Mouse (Mus musculus): ENCODE measurements around the gene Sac3d1.
"Not testable (repeated sequence)": the region's sequence is repeated elsewhere in the genome, so short reads cannot be mapped to it uniquely, and the experiment has no call there.

Sac3d1 gene

DNA sequence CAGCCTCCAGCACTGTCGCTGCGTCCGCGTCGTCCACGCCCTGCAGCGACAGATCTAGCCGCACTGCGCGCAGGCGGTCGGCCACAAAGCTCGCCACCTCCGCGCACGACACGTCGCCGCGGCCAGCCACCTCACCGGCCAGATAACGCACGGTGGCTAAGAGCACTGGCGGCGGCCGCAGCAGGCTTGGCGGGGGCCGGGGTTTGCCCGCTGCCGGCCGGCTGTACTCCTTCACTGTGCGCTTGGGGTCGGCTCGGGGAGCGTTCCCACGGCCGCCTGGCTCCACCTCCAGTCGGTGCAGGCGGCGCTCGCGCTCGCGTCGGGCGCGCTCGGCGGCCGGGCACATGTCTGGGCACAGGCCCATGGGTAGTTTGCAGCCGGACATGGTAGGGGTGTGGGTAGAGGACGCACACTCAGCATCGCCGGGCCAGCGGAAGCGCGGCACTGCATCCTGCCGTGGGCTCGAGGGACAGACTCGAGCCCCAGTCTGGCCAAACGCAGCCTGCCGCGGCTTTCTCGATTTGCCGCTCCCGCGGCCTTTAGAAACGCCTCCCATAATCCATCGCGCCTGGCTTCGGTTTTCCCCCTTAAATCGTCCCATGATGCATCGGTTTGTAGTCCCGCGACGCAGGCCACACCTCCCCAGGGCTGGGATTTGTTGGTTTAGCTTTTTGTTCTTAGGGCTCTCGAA lies at the start of gene Sac3d1:
Sac3d1 (minus strand) TSS at position 665 of the 691 bp plus-strand sequence.
- peak; percentile 79 to 84 for DNase-seq

DNA sequence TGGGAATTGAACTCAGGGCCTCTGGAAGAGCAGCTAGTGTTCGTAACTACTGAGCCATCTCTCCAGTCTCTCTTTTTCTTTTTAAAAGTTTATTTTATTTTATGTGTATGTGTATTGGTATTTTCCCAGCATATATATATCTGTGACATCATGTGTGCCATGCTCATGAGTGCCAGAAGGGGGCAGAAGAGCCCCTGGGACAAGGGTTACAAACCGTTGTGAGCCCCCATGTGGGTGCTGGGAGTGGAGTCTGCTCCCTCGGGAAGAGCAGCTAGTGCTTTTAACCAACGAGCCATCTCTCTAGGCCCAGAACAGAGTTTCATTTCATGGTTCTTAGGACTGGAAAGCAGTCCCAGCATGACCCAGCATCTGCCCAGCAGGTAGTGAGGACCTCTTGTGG lies 48.3 kb upstream of the Sac3d1 start:
- no peak for DNase-seq

DNA sequence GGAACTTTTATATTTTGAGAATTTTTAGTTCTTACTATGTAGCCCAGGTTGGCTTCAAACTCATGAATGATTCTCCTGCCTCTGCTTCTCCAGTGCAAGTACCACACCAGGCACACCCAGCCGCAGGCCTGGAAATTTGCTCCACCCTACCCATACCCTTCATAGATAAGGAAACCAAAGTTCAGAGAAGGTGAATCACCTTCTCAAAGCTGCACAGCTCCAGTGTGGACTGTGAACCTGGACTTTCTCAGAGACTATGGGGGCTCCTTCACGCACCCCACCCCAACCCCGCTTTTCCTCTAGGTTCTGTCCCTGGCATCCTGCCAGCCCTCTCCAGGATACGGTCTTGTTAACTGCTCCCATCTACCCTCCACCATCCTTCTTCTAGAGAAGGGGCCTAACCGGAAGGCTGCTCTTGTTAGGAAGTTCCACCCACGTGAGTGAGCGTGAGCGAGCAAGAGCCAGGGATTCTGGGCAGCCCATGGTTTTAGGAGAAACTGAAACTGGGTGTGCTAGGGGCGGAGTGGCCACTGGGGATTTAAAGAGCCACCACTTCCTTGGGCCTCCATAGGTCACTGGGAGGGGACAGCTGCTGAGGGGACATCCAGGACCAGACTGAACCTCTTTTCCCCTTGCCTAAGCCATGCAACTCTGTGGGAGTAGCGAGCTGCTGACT lies 45.6 kb upstream of the Sac3d1 start:
- DNase-seq = no peak

DNA sequence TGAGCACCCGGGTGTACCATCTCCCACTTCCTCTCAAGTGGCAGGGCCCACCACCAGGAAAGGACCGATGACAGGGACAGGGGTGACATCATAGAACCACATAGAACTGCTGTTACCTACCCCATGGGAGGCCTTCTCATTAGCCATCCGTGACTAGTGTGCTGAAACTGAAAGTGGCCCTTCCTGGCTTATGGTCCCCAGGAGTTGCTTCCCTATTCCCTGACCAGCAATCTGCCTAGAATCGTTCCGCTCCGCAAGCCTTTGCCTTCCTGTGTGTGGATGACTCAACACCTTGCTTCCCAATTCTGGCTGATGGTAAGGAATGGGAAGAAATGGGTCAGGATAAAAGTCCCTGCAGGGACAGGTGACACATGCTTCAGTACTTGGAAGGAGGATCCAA lies 38.8 kb upstream of the Sac3d1 start:
- DNase-seq = no peak

DNA sequence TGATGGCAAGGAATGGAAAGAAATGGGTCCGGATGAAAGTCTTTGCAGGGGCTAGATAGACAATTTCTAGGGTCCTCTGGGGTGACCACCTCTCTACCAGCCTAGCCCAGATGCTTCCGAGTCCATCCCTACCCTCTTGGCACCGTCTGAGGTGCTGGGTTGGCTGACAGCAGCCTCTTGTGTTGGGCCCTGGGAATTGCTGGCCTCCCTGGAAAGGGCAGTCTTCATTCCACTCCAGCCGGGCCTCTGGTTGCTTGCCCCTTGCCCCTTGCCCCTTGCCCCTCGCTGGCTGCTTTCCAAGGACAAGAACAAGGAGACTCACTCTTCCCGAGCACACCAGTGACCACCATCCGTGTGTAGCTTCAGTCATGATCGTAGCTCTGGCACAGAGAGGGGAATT lies 37.9 kb upstream of the Sac3d1 start:
- no peak for DNase-seq

DNA sequence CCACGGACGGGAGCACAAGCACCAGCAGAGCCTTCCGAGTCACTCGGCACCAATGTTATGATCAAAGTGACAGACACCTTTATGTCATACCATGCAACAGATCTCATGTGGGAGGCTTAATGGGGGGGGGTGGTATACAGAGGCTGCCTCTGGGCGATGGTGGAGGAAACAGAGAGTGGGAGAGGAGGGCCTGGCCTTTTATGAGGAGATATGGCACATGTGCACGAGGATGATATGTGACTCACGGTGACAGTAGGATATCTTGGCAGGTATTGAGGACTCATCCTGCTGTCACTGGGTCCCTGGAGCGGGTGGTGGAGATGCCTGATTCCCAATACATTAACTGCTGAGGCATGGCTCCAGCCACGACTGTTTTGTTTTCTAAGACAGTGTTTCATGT lies 36.7 kb upstream of the Sac3d1 start:
- no peak for DNase-seq

DNA sequence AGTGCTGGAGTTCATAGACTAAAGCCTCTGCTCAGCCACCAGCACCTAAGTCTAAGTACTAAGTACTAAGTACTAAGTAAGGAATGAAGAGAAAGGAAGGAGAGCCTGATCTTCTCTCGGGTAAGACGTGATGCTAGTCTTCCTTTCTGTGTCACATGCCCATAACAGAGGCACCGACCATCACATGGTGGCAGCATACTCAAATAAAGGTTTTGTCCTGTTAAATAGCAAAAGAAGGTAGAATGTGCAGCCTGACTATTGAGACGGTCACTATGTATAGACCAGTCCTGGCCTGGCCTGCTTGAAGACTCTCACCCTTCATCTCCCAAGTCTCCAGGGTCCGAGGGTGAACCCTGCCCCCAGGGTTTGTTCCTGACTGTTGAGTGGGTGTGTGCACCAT lies 26.4 kb upstream of the Sac3d1 start:
- no peak for DNase-seq

DNA sequence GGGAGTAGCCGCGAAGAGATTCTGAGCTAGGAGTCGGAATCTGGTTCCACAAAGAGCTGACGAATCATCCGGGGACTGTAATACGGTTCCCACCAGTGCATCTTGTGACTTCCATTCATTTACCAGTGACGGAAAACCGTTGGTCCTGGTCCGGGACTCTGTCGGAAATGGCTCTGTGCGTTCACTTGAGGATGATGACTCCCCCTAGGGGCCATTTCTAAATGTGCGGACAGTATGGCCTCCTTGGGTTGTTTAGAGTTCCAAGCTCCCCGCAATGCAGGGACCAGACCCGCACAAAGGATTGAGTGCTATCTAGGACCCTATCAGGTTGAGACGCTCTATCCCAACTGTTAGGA lies 22.9 kb upstream of the Sac3d1 start, which contains the start of gene Arl2:
Arl2 (minus strand) TSS at position 155 of the 356 bp plus-strand sequence.
- peak; percentile 37 to 64 for DNase-seq

DNA sequence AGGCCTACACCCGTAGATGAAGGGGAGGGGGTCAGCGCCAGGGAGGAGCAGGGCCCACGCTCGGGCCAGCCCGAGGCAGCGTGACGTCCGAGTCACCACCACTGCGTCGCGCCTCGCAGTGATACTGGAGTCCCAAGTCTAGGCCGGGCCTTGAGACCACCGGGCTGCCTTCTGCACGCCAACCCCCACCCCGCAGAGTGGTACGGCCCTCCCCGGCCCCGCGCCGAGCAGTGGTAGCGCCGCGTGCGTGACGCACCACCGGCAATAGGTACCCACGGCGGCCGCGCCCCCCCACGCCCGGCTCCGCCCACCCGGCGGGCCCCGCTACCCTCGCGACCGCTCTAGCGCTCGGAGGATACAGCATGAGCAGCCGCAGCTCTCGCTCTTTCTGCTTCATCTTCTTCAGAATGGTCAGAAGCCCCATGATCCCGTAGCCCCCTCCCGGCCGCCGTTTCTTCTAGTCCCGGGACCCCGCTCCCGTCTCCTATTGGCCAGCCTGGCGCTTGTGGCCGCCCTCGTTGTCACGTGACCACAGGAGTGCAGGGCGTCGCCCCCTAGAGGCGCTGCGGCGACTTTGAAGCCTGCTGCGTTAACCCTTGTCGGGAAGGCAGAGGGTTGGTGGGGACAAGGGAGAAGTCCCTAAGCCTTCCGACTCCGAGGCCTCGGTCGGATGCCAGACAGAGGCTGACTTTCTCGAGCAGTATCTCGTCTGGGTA lies 22.4 kb upstream of the Sac3d1 start, which contains the start of gene Batf2:
Batf2 (plus strand) TSS at position 306 of the 716 bp plus-strand sequence.
- DNase-seq = peak; percentile 86 to 88

DNA sequence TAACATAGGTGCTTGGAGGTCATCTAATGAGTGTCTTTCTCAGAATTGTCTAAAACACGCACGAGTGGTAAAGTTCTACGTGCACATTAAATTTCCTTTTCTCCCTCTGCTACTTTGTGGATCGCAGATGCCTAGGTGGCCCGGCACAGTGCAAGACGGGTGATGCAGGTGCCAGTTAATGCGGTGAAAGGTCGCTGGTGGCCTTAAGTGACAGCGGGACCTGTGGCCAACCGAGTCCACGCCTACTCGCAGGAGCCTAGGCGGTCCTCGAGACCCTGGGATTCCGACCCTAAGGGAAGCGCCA lies 21.9 kb upstream of the Sac3d1 start:
- no peak for DNase-seq

DNA sequence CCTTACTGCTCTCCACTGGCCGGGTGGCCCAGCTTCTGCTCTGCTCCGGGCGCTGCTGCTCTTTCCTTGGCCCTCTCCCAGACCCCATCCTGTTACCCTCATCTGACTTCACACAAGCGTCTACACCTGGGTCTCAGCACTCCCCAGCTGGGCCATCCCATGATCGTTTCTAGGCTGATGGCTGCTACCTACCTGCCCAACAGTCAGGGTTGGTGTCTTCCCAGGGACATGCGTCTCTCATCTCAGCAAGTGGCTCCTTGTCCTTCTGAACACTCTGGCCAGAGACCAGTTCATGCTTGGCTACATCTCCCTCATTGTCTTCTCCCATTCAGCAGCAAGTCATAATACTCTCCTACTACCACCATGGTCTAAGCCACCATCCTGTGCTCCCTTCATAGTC lies 21.3 kb upstream of the Sac3d1 start:
- no peak for DNase-seq

DNA sequence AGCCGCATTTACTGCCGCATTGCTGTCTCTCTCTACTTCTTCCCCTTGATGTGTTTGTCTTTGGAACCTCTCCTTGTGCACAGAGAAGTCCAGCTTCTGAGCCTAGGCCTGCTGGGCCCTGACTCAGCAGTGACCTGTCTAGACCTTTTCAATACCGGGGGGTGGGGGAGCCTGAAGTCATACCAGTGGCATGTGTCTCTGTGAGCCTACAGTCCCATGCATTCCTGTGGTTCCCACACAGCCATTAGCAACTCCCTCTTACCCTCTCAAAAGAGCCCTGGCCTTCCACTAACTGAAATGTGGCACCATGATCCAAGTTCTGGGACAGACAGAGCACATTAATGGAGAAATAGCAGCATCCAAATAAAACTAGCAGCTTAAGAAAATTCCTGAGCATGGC lies 17.9 kb upstream of the Sac3d1 start:
- DNase-seq = no peak

DNA sequence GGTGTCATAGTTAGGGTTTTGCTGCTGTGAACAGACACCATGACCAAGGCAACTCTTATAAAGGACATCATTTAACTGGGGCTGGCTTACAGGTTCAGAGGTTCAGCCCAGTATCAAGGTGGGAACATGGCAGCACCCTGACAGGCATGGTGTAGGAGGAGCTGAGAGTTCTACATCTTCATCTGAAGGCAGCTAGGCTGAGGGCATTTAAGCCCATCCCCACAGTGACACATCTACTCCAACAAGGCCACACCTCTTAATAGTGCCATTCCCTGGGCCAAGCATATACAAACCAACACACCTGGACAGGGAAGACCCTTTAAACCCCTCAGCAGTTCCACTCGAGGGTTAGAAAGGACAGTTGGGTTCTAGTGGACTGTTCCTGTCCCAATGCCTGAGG lies 14.7 kb upstream of the Sac3d1 start:
- not testable (repeated sequence) for DNase-seq

DNA sequence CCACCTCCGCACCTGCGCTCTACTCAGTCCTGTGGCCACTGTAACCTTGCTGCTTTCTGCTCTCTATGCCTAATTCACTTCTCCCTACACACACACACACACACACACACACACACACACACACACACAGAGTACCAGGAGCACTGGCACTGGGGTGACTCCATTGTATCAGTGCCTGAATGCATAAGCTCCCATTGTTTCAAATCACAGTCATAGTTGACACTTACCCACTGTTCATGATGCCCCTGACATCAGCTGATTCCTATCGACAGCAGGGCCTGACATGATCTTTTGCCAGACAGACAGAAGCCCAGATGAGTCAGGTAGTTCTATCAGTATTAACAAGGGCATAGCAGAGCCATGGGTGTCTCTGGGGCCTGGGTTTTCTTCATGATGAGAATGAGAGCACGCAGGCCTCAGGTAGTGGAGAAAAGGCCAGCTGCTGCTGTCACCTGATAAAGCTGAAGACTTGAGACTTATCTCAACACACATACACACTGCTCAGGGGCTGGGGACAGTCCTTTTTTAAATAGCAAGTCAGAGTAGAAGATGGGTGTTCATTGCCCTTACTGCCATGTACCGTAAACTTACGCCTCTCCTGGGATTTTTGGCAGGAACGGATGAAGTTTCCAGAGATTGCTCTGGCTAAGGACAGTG lies 13.8 kb upstream of the Sac3d1 start:
- DNase-seq = no peak

DNA sequence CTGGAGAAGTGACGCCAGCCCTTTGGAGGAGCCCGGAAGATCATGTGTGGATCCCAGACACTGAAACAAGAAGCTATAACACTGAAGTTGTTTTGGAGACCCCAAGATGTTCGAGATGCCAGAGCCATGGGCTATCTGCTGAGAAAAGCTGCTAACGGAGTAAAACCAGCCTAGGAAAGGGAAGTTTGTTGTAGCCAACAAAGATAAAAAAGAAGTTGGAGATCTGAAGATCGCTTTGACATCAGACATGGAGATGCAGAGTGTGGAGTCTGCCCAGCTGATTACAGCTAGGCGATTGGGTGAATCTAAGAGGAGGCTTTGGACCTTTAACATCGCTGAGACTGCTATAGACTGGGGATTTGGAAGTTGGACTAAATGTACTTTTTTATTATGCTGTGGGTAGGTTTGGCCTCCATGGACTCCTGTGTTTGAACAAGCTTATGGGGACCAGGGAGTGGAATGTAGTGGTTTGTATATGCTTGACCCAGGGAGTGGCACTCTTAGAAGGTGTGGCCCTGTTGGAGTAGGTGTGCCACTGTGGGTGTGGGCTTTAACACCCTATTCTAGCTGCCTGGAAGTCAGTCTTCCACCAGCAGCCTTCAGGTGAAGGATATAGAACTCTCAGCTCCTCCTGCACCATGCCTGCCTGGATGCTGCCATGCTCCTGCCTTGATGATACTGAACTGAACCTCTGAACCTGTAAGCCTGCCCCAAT lies 12.1 kb upstream of the Sac3d1 start:
- not testable (repeated sequence) for DNase-seq

DNA sequence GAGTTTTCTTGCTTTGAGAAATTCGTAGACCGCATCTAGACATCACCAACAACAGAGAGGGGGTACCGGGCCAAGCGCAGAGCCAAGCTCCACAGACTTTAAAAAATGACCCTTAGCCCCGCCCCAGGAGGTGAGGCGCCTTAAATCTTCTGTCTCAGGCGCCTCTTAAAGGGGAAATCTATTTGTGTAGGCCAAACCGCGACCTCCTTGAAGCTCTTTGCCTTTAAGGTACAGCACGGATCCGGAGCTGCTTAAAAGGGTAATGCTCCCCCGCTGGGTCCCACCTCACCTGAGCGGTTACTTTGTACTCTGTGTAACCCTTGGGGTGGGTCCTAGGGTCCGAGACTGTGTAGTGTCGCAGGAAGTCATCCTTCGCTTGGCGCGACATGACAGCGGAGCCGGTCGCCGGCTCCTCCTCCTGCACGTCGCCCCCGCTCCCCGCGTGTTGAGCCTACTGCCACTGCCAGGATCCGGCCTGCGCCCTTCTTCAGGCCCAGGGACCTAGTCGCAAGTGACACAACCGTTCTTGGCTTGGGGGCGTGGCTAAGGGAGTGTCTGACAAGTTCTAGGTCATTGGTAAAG lies 9.4 kb upstream of the Sac3d1 start, which contains the start of gene Snx15:
Snx15 (minus strand) TSS at position 545 of the 582 bp plus-strand sequence.
- DNase-seq = peak; percentile 91 to 93

DNA sequence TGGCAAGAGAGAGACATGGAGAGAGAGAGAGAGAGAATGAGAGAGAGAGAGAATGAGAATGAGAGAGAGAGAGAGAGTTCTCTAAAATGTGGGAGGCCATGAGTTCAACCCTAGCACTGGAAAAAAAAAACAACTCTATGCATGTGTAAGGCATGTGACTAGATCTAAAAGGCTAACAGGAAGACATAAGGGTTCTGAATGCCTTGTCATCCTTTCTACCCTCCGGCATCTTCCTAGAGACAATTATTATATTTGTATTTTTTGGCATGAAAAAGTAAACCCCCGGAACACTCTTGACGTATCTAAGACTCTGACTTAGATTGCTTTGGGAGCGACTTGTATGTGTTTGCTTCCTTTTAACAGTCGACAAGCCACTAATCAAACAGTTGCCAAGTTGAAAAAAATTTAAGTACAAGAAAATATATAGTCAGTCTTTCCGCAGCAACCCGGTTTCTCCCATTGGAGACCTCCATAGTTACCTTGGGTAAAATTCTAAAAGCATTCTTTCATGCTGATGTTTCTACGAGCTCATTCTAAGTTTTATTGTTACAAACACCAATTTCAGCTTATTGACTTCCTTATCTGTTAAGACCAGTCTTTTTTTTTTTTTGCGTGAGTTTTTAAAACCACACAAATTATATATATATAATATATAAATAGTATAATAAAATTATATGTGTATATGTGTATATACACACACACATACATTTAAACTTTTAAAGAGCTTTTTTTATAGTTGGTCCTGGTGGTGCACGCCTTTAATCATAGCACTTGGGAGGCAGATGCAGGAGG lies 8.5 kb upstream of the Sac3d1 start:
- no peak for DNase-seq

DNA sequence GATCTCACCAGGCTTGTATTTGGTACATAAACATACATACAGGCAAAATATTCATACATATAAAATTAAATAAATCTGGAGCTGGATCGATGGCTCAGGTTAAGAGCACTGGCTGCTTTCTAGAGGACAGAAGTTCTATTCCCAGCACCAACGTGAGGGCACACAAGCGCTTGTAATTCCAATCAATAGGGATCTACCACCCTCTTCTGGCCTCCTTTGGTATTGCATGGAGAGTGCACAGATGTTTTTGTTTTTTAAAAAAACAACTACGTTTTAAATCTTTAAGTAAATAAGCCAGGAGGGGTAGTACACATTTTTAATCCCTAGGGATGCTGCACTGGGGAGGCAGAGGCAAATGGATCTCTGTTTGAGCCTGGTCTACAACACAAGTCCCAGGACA lies 7.8 kb upstream of the Sac3d1 start:
- DNase-seq = peak in 1 of 2 experiments; percentile 55

DNA sequence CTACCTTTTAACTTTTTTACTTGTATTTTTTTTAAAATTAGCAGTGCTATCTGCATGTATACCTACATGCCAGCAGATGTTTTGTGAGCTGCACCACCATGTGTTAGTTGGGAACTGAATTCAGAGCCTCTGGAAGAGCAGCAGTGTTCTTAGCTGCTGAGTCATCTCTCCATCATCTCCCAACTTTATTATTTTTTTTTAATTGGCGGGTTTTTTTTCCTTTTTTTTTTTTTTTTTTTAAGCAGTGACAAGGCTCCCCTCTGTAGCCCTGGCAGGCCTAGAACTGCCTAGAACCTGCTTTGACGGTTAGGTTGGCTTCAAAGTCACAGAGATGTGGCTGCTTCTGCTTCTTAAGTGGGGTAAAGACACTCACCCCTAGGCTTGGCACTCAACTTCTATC lies 6.4 kb upstream of the Sac3d1 start:
- no peak for DNase-seq

DNA sequence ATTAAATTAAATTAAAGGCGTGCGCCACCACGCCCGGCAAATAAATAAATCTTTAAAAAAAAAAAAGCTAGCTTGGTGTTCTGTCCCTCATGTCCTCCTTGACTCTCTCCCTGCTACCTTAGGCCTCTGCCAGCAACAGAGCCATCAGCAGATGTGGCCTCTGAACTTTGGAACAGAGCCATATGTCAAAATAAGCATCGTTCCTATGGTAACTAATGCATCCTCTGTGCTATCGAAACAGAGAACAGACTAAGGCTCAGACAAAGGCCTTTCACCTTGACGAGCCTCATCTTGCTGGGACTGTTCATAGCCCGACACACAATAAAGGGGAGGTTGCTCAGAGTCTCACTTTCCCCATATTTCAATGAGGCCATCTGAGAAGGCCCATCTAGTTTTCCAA lies 4.9 kb upstream of the Sac3d1 start:
- no peak for DNase-seq

DNA sequence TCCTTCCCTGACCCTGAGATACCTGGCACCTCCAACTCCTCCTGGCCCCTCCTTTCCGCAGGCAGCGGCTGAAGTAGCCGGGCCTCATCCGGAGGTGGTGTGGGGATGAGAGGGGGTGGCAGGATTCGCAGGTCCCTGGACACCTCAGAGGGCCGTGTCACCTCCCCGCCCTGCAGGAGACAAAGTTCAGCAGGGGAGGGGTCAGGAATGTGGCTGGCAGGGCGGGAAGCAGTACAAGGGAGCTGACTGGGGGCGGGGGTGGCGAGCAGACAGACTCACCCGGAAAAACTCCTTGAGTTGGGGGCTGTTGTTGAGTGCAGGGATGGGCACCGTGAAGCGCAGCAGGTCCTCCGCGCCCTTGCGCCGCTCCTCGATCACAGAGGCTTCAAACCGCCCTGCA lies 3.3 kb upstream of the Sac3d1 start:
- no peak for DNase-seq
